Mouse (Mus musculus) midbrain, embryonic 15.5 days (tissue): Measurements from ENCODE around the gene Tsr3. TPM values are rescaled to one million over a fixed set of nuclear protein-coding genes. Genes with fewer than 3 reads are reported as not detected.
"Not testable (repeated sequence)": the region's sequence is repeated elsewhere in the genome, so short reads cannot be mapped to it uniquely, and the experiment has no call there.

Experiments used
- ATAC-seq: fragments of 200-750 bp; cut with Nextera tagmentation; replicated peaks from 2 replicates; pipeline ENCODE4 v1.8.0; 2017; ENCODE audit warnings: moderate TSS enrichment
- H3K27ac ChIP-seq: fragments of 300-500 bp; sonication (generic); 2 replicates; pipeline ENCODE4 v1.5.1; 2015; ENCODE audit warnings: mild to moderate bottlenecking, inconsistent platforms
- H3K27me3 ChIP-seq: fragments of 300-500 bp; sonication (generic); replicated peaks from 2 replicates; pipeline ENCODE4 v1.6.1; 2015; ENCODE audit warnings: inconsistent platforms
- H3K36me3 ChIP-seq: fragments of 300-500 bp; sonication (generic); replicated peaks from 2 replicates; pipeline ENCODE4 v1.6.1; 2015; ENCODE audit warnings: inconsistent platforms
- H3K4me1 ChIP-seq: fragments of 300-500 bp; sonication (generic); 2 replicates; pipeline ENCODE4 v1.6.1; 2015; ENCODE audit warnings: inconsistent platforms
- H3K4me2 ChIP-seq: fragments of 300-500 bp; sonication (generic); 2 replicates; pipeline ENCODE4 v1.6.1; 2015; ENCODE audit warnings: inconsistent platforms, mild to moderate bottlenecking, moderate library complexity
- H3K4me3 ChIP-seq: fragments of 300-500 bp; sonication (generic); 2 replicates; pipeline ENCODE4 v1.5.1; 2015; ENCODE audit warnings: mild to moderate bottlenecking, inconsistent platforms
- H3K9ac ChIP-seq: fragments of 300-500 bp; sonication (generic); 2 replicates; pipeline ENCODE4 v1.6.1; 2015; ENCODE audit warnings: mild to moderate bottlenecking, inconsistent platforms
- H3K9me3 ChIP-seq: fragments of 300-500 bp; sonication (generic); 2 replicates; pipeline ENCODE4 v1.6.1; 2016; ENCODE audit warnings: inconsistent platforms
- WGBS: fragments of 180-500 bp; shearing (Covaris S2); methylation state at CpG from one replicate; pipeline ENCODE4 v1.1.7; 2015; ENCODE audit warnings: mixed read lengths; 5-methylcytosine and 5-hydroxymethylcytosine counted together
- polyA plus RNA-seq: library from polyadenylated mRNA; unstranded; fragments of >200 nt; fragmentation: Nextera tagmentation; extraction: Ambion mirVana; gene quantifications from 2 replicates; pipeline ENCODE4 v1.2.1, GENCODE M21; 2015

The Tsr3 gene
- polyA plus RNA-seq, 1 experiment from 2014 or later = 62.7 TPM

DNA sequence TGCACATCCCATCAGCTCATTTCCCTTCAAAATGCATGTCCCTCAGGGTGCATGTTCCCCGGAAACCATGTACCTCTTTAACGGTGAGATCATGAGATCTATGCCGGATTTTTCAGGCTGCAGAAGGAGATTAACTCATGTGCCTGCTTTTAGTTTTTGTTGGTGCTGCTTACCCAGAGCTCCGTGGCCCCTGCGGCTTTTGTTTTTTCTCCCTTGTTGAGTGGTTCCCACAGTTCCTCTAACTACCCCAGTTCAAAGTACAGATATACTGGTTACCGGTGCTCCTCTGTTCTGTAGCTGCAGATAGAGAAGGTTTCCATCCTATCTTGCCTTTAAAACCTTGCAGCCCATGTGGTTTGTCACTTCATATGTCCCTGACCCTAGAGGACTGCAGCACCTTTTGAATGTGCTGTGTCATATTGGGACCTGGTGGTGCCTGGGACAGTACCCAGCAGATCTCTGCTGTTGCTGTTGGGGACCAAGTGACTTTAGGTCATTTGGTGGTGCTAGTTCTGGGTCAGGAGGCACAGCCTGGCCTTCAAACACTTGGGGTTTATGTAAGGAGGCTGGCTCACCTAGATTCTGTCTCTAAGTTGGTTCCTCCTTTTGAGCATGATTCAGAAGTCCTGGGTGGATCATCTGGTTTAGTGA lies 16.9 kb upstream of the Tsr3 start:
- H3K9ac ChIP-seq = peak overlapping the region; percentile 20; the same call in 1 of the 2 replicates
- H3K27ac ChIP-seq = peak overlapping the region; percentile 45; the same call in 1 of the 2 replicates

GRCm38 (mm10) chr17:25224586-25225222 lies 15.3 kb upstream of the Tsr3 start:
- no peak overlapping the region for H3K4me2 ChIP-seq
- no peak overlapping the region for H3K9ac ChIP-seq
- H3K36me3 ChIP-seq = peaks cover 5% of the 10 kb centered on the region; the same call in 1 of the 2 replicates
- WGBS = 87% methylated on average over 7 of the region's 7 CpGs
- H3K4me3 ChIP-seq = no peak overlapping the region
- H3K27me3 ChIP-seq = no peaks in the 10 kb centered on the region
- no peaks in the 10 kb centered on the region for H3K9me3 ChIP-seq
- peaks cover 22% of the 10 kb centered on the region for H3K4me1 ChIP-seq
- ATAC-seq = no peak
- H3K27ac ChIP-seq = no peak overlapping the region

More for the DNA sequence above, 16.9 kb upstream of the Tsr3 start:
- Histone ChIP-seq H3K36me3 (0 out of 2 replicates have a peak, but pooled peaks cover 9% of the 10 kb centered on the region), H3K27me3 (no peaks in the 10 kb centered on the region), H3K4me3 (peak overlapping the region; percentile 30), H3K9me3 (no peaks in the 10 kb centered on the region), H3K4me2 (peak overlapping the region; percentile 65), H3K4me1 (peaks cover 22% of the 10 kb centered on the region)
- 40% methylated on average over 6 of the region's 6 CpGs for WGBS
- ATAC-seq = no peak

DNA sequence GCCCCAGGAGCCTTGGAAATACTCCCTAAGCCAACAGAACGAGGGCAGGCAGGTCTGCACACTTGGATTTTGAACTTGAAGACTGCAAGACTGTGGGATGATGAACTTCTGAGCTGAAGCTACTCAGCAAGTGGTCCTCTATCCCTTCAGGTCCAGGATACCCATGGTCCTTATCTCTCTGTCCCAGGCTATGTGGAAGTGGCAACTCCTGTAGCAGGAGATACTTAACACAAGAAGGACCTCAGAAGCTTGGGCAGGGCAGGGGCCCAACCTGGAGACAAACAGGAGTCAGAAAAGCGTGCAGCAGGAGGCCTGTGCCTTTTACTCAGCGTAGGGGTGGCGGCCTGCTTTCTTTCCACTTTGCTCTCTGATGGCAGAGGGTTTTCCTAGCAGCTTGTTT lies 14.3 kb upstream of the Tsr3 start:
- peaks cover 22% of the 10 kb centered on the region for H3K4me1 ChIP-seq
- H3K4me2 ChIP-seq = no peak overlapping the region
- no peak overlapping the region for H3K9ac ChIP-seq
- peaks cover 7% of the 10 kb centered on the region; the same call in 1 of the 2 replicates for H3K36me3 ChIP-seq
- 86% methylated on average over 4 of the region's 4 CpGs for WGBS
- H3K27ac ChIP-seq = no peak overlapping the region
- no peak overlapping the region for H3K4me3 ChIP-seq
- no peak for ATAC-seq
- no peaks in the 10 kb centered on the region for H3K9me3 ChIP-seq
- H3K27me3 ChIP-seq = no peaks in the 10 kb centered on the region

- no peak for ATAC-seq
- Histone ChIP-seq H3K27me3 (no peaks in the 10 kb centered on the region), H3K27ac (no peak overlapping the region), H3K4me2 (no peak overlapping the region), H3K4me1 (peaks cover 4% of the 10 kb centered on the region), H3K9me3 (no peaks in the 10 kb centered on the region), H3K4me3 (no peak overlapping the region), H3K9ac (no peak overlapping the region), H3K36me3 (peaks cover 15% of the 10 kb centered on the region; the same call in 1 of the 2 replicates)
- 83% methylated on average over 5 of the region's 5 CpGs for WGBS
Measured at GRCm38 (mm10) chr17:25227991-25228390, 12.0 kb upstream of the Tsr3 start.

GRCm38 (mm10) chr17:25230014-25230655 lies 9.8 kb upstream of the Tsr3 start:
- H3K9ac ChIP-seq, H3K4me3 ChIP-seq, H3K4me1 ChIP-seq, H3K9me3 ChIP-seq, H3K27me3 ChIP-seq, H3K4me2 ChIP-seq, H3K27ac ChIP-seq: not testable (repeated sequence)
- 83% methylated on average over 17 of the region's 17 CpGs for WGBS
- peak; percentile 66; the same call in 1 of the 2 replicates for ATAC-seq
- H3K36me3 ChIP-seq = peaks cover 24% of the 10 kb centered on the region; the same call in 1 of the 2 replicates

DNA sequence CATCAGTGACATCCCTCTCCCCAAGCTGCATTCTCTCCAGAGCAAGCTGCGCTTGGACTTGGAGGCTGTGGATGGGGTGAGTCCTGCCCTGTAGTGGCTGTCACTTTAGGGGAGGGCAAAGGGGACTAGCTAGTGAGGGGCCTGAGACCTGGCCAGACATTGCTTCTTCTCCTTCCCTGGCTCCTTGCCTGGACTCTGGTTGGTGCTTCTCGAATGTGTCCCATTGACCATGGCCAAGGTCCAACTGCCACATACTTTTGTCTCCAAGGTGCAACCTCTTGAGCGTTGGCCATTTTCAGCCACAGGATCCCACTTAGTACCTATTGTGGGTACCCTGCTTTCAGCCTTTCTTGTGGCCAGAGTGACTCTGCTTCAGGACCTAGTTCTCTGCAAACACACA lies 9.3 kb upstream of the Tsr3 start:
- ATAC-seq = no peak
- Histone ChIP-seq H3K36me3 (peaks cover 28% of the 10 kb centered on the region; the same call in 1 of the 2 replicates), H3K4me2 (no peak overlapping the region), H3K27me3 (no peaks in the 10 kb centered on the region), H3K9me3 (no peaks in the 10 kb centered on the region), H3K4me3 (no peak overlapping the region), H3K9ac (no peak overlapping the region), H3K4me1 (no peaks in the 10 kb centered on the region), H3K27ac (no peak overlapping the region)
- WGBS = 90% methylated on average over 3 of the region's 3 CpGs

GRCm38 (mm10) chr17:25231621-25232020 lies 8.3 kb upstream of the Tsr3 start:
- not testable (repeated sequence) for H3K27ac ChIP-seq, H3K4me2 ChIP-seq, H3K4me3 ChIP-seq, H3K9ac ChIP-seq, H3K27me3 ChIP-seq, H3K4me1 ChIP-seq, H3K9me3 ChIP-seq
- 97% methylated on average over 7 of the region's 11 CpGs for WGBS
- H3K36me3 ChIP-seq = peaks cover 24% of the 10 kb centered on the region; the same call in 1 of the 2 replicates
- ATAC-seq = peak; percentile 73

DNA sequence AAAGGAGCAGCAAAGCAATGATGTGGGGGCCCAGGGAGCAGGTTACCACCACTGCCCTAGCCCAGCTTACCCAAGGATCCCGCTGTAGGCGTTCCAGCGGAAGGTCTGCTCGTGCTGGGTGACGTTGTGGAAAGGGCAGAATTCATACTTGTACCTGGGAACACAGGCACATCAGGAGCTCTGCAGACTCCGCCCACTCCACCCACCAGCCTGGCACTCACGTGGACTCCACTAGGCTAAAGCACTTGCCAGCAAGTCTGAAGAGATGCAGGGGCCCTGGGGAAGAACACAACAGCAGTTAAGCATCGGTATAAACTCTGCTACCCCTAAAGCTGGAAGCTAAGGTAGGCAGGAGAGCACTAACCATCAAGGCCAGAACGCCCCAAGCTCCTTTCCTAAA lies 4.3 kb upstream of the Tsr3 start:
- WGBS = 86% methylated on average over 9 of the region's 9 CpGs
- Histone ChIP-seq H3K36me3 (peaks cover 26% of the 10 kb centered on the region; the same call in 1 of the 2 replicates), H3K9ac (no peak overlapping the region), H3K27me3 (no peaks in the 10 kb centered on the region), H3K4me3 (no peak overlapping the region), H3K4me1 (peaks cover 9% of the 10 kb centered on the region), H3K4me2 (no peak overlapping the region), H3K9me3 (no peaks in the 10 kb centered on the region), H3K27ac (no peak overlapping the region)
- ATAC-seq = no peak

GRCm38 (mm10) chr17:25243131-25243780 lies 3.3 kb downstream of the Tsr3 start:
- no peak overlapping the region for H3K4me2 ChIP-seq
- no peak overlapping the region for H3K9ac ChIP-seq
- ATAC-seq = no peak
- peaks cover 20% of the 10 kb centered on the region for H3K4me1 ChIP-seq
- no peak overlapping the region for H3K27ac ChIP-seq
- no peak overlapping the region for H3K4me3 ChIP-seq
- peaks cover 15% of the 10 kb centered on the region; the same call in 1 of the 2 replicates for H3K36me3 ChIP-seq
- H3K27me3 ChIP-seq = no peaks in the 10 kb centered on the region
- 92% methylated on average over 11 of the region's 11 CpGs for whole genome bisulfite sequencing
- H3K9me3 ChIP-seq = no peaks in the 10 kb centered on the region

- Histone ChIP-seq H3K27ac (no peak overlapping the region), H3K9ac (no peak overlapping the region), H3K36me3 (peaks cover 15% of the 10 kb centered on the region; the same call in 1 of the 2 replicates), H3K4me2 (no peak overlapping the region), H3K4me1 (peaks cover 15% of the 10 kb centered on the region), H3K4me3 (no peak overlapping the region), H3K9me3 (no peaks in the 10 kb centered on the region), H3K27me3 (no peaks in the 10 kb centered on the region)
- 88% methylated on average over 16 of the region's 16 CpGs for whole genome bisulfite sequencing
- no peak for ATAC-seq
Measured at GRCm38 (mm10) chr17:25244239-25244638, 4.3 kb downstream of the Tsr3 start.

DNA sequence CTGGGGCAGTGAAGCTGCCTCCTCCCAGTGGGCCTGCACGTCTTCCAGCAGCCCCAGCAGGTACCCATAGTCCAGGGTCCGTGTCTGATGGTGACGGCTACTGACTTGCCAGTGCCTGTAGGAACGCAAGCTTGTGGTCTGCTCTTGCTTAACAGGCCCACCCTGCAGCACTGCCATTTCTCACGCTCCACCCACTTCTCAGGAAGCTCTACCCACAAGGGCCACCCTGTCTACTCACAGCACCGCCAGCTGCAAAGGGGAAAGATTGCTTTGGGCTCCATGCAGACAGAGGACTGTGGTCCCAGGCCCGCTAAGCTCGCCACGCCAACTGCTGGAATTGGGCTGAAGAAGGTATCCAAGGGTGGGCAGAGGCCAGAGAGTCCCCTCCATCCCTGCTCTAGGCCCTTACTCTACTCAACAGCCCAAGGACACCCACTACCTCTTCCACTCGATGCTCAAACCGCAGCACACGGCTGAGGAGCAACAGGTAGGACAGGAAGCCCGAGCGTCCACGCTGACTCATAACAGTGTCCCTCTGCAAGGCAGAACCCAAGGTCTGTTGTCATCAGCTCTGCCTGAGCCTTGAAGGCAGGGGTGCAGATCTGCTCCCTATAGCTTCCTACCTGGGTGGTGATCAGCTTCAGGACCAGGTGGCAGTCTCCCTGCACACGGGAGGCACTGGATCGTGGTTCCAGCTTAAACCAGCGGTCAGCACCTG lies 8.2 kb downstream of the Tsr3 start:
- Histone ChIP-seq H3K27ac (no peak overlapping the region), H3K4me1 (peaks cover 19% of the 10 kb centered on the region), H3K4me2 (no peak overlapping the region), H3K27me3 (no peaks in the 10 kb centered on the region), H3K36me3 (peaks cover 7% of the 10 kb centered on the region; the same call in 1 of the 2 replicates), H3K9ac (no peak overlapping the region), H3K9me3 (no peaks in the 10 kb centered on the region), H3K4me3 (no peak overlapping the region)
- 81% methylated on average over 18 of the region's 18 CpGs for WGBS
- no peak for ATAC-seq
